Mouse (Mus musculus) myocyte (in vitro differentiated cells): ENCODE data around the gene Rundc1. TPM values are rescaled to one million over a fixed set of nuclear protein-coding genes. Genes with fewer than 3 reads are reported as not detected.

ENCODE experiments used
- H3K27me3 ChIP-seq: one replicate; pipeline ENCODE4 v1.6.1; 2011; ENCODE audit not compliant: control insufficient read depth, insufficient read depth, insufficient read length
- H3K36me3 ChIP-seq: one replicate; pipeline ENCODE4 v1.6.1; 2011; ENCODE audit not compliant: control insufficient read depth, insufficient read depth
- H3K4me2 ChIP-seq: one replicate; pipeline ENCODE4 v1.6.1; 2011; ENCODE audit warnings: low read depth, control low read depth
- H3K4me3 ChIP-seq: one replicate; pipeline ENCODE4 v1.5.1; 2011; ENCODE audit warnings: mild to moderate bottlenecking, control low read depth, moderate library complexity
- H3K79me2 ChIP-seq: one replicate; pipeline ENCODE4 v1.6.1; 2011; ENCODE audit not compliant: control insufficient read depth, insufficient read depth
- H3ac ChIP-seq: one replicate; pipeline ENCODE4 v1.6.1; 2011; ENCODE audit not compliant: control insufficient read depth, insufficient read length
- CEBPB ChIP-seq: IDR thresholded peaks from 2 replicates; pipeline ENCODE4 v1.6.1; 2011; ENCODE audit warnings: mild to moderate bottlenecking, moderate library complexity; ENCODE audit not compliant: poor library complexity, insufficient read depth, severe bottlenecking
- E2F4 ChIP-seq: IDR thresholded peaks from one replicate; pipeline ENCODE4 v1.6.1; 2011; ENCODE audit warnings: mild to moderate bottlenecking, control low read depth, moderate library complexity; ENCODE audit not compliant: insufficient read depth
- MAX ChIP-seq: IDR thresholded peaks from one replicate; pipeline ENCODE4 v1.6.1; 2011; ENCODE audit warnings: low read depth, mild to moderate bottlenecking, control low read depth
- MYOD1 ChIP-seq, 3 experiments: IDR thresholded peaks; one replicate each; pipeline ENCODE4 v1.6.1; 2011; ENCODE audit warnings: control low read depth in 2 of 3, low read depth in 2 of 3, mild to moderate bottlenecking in 2 of 3, moderate library complexity in 1 of 3; ENCODE audit not compliant: insufficient read length in 2 of 3, control insufficient read depth in 1 of 3
- MYOG ChIP-seq, 3 experiments: IDR thresholded peaks; one replicate each; pipeline ENCODE4 v1.6.1; 2011; ENCODE audit warnings: control low read depth in 2 of 3, low read depth in 2 of 3, mild to moderate bottlenecking in 2 of 3; ENCODE audit not compliant: insufficient read length in 2 of 3, control insufficient read depth in 1 of 3, insufficient read depth in 1 of 3
- POLR2A ChIP-seq: IDR thresholded peaks from one replicate; pipeline ENCODE4 v1.6.1; 2011; ENCODE audit warnings: low read depth, mild to moderate bottlenecking, control low read depth, moderate library complexity; ENCODE audit not compliant: insufficient read length
- POLR2AphosphoS2 ChIP-seq: IDR thresholded peaks from one replicate; pipeline ENCODE4 v1.6.1; 2011; ENCODE audit warnings: low read depth, control low read depth; ENCODE audit not compliant: insufficient read length
- REST ChIP-seq: IDR thresholded peaks from one replicate; pipeline ENCODE4 v1.6.1; 2011; ENCODE audit warnings: mild to moderate bottlenecking, control low read depth, moderate library complexity; ENCODE audit not compliant: insufficient read depth, insufficient read length
- SRF ChIP-seq: IDR thresholded peaks from one replicate; pipeline ENCODE4 v1.6.1; 2011; ENCODE audit warnings: low read depth; ENCODE audit not compliant: control insufficient read depth, insufficient read length
- TCF12 ChIP-seq: IDR thresholded peaks from one replicate; pipeline ENCODE4 v1.6.1; 2011; ENCODE audit warnings: mild to moderate bottlenecking, control low read depth; ENCODE audit not compliant: poor library complexity, insufficient read depth, severe bottlenecking
- TCF3 ChIP-seq: IDR thresholded peaks from one replicate; pipeline ENCODE4 v1.6.1; 2011; ENCODE audit warnings: low read depth, control low read depth; ENCODE audit not compliant: insufficient read length
- USF1 ChIP-seq: IDR thresholded peaks from one replicate; pipeline ENCODE4 v1.6.1; 2011; ENCODE audit warnings: low read depth, mild to moderate bottlenecking, control low read depth, moderate library complexity
- polyA plus RNA-seq: library from polyadenylated mRNA; unstranded; fragments of >200 nt; fragmentation: generic; extraction: Trizol; gene quantifications from one replicate; pipeline ENCODE4 v1.2.1, GENCODE M21; 2012; ENCODE audit warnings: missing spikeins

Gene Rundc1
- polyA plus RNA-seq, 1 experiment: 13.6 TPM

DNA sequence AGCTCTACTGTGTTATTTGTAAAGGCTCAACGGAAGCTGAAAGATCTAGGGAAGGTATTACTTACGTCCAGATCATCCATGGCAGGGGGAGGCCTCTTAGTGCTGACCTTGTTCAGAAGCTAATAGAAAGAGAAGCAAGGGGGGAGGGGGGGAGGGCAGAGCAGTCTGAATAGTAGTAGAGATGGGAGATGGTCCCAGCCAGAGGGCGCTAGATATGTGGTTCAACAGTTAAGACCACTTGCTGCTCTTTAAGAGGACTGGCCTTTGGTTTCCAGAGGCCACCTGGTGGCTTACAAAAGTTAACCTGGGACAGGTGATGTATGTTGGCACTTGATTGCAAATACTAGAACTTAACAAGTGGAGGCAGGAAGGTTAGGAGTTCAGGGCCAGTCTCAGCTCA lies 5.3 kb upstream of the Rundc1 start:
- TF ChIP-seq POLR2AphosphoS2 (no peak), TCF3 (no peak), USF1 (no peak), SRF (no peak)
- no peaks in the 10 kb centered on the region for H3K27me3 ChIP-seq
- H3K36me3 ChIP-seq: no peaks in the 10 kb centered on the region
- no peak overlapping the region for H3ac ChIP-seq
- H3K4me2 ChIP-seq: no peak overlapping the region
- H3K4me3 ChIP-seq: no peak overlapping the region
- H3K79me2 ChIP-seq: peaks cover 5% of the 10 kb centered on the region

DNA sequence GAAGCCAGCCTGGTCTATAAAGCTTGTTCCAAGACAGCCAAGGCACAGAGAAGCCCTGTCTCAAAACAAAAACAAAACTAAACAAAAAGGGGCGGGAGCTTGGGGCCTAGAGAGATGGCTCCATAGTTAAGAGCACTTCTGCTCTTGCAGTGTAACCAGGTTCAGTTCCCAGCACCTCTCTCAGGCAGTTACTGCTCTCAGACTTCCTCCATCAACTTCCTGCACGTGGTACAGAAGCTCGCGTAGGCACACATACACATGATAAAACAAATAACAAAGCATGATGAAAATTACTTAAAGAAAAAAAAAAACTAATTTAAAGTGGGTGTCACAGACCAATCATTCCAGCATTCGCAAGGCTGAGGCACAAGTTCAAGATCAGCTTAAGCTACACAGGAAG lies 4.7 kb upstream of the Rundc1 start:
- H3K79me2 ChIP-seq: peaks cover 5% of the 10 kb centered on the region
- H3ac ChIP-seq: no peak overlapping the region
- no peak overlapping the region for H3K4me2 ChIP-seq
- H3K27me3 ChIP-seq: no peaks in the 10 kb centered on the region
- TF ChIP-seq TCF12: no peak
- TF ChIP-seq SRF: no peak
- TF ChIP-seq MAX: no peak
- no peak for TF ChIP-seq TCF3
- no peak for TF ChIP-seq MYOD1 (IDR thresholded peaks at IDR 0.05; ENCODE audit: control insufficient read depth in 1 of 3, insufficient read length in 2 of 3, low read depth in 2 of 3)
- TF ChIP-seq USF1: no peak
- TF ChIP-seq REST: no peak
- no peaks in the 10 kb centered on the region for H3K36me3 ChIP-seq
- H3K4me3 ChIP-seq: no peak overlapping the region

DNA sequence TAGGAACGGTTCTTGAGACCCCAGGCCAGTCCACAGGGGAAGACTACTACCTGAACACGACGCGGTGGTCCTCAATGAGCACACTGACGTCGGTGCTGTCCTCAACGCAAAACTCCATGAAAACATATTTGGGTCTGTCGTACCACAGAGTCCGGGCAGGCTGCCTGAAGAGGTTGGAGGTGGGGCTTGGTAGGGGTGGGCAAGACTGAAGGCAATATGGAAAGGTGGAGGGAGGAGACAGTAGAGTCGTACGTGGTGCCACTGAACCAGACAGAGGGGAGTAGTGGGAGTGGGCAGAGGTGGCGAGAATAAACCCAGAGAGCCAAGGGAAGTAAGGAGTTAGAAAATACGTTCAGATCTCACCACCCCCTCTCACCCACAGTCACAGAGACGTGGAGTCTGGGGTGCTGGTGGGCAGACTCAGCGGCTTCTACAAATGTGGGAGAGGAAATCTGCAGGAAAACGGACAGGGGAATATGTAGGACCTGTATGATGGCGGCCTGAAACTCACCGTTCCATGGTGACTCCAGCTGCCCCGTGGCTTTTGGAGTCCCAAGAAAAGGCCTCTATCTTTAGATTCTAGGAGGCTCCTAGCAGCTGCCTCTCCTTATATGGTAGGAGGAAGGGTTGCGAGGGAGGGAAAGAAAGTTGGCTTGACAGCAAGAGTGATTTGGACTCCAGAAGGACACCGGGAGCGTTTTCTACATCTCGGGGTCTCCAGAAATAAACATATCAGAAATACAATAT lies 607 bp upstream of the Rundc1 start, which contains the start of gene Gm27029:
TSS of gene Gm27029 (minus strand) at position 692 of the 747 bp plus-strand sequence.
- TF ChIP-seq POLR2A (peak; percentile 56), USF1 (no peak), POLR2AphosphoS2 (peak; percentile 59), TCF12 (no peak), MYOD1 (IDR thresholded peaks at IDR 0.05; ENCODE audit: control insufficient read depth in 1 of 3, insufficient read length in 2 of 3, low read depth in 2 of 3) (peak in 1 of 3 experiments; percentile 38), MYOG (IDR thresholded peaks at IDR 0.05; ENCODE audit: control insufficient read depth in 1 of 3, insufficient read depth in 1 of 3, insufficient read length in 2 of 3, low read depth in 2 of 3) (peak in 2 of 3 experiments; percentile 40 to 72), E2F4 (no peak), SRF (peak; percentile 95), REST (no peak)
- Histone ChIP-seq H3K4me2 (peak within 1 kb of the TSS; percentile 98), H3ac (peak within 1 kb of the TSS; percentile 64), H3K27me3 (no peaks in the 10 kb centered on the region), H3K36me3 (no peaks in the 10 kb centered on the region), H3K79me2 (peaks cover 27% of the 10 kb centered on the region), H3K4me3 (peak within 1 kb of the TSS; percentile 66)

DNA sequence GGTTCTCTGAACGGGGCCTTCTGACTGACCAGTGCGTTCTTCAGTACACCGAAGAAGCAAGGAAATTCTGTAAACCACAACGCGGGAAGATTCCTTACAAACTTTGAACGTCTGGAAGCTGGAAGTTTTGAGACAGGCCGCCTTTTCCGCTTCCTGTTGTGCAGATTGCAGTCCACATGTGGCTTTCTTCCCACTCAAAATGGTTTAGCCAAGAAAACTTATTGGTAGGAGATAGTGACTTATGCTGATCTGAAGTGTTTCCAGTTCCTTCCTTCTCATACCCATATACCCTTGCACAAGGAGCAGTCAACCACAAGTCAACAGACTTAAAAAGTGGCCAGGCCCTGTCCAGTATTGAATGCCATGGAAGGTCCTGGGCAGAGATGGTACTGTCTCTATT lies 1.3 kb downstream of the Rundc1 start:
- Histone ChIP-seq H3K4me2 (peak overlapping the region; percentile 98), H3K4me3 (peak overlapping the region; percentile 66), H3ac (no peak overlapping the region), H3K79me2 (peaks cover 27% of the 10 kb centered on the region), H3K36me3 (peaks cover 1% of the 10 kb centered on the region), H3K27me3 (no peaks in the 10 kb centered on the region)
- TF ChIP-seq MYOD1 (IDR thresholded peaks at IDR 0.05; ENCODE audit: control insufficient read depth in 1 of 3, insufficient read length in 2 of 3, low read depth in 2 of 3): no peak

DNA sequence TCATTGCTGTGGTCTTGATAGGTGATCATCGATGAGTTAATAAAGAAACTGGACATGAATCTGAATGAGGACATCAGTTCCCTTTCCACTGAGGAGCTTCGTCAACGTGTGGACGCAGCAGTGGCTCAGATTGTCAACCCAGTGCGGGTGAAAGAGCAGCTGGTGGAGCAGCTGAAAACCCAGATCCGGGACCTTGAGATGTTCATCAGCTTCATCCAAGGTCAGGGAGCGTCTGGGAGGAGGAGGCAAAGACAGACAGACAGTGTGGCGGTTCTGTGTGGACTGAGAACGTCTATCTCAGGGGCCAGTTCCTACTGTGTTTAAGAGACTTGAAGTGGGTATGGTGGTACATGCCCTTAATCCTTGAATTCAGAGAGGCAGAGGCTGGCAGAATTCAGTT lies 6.4 kb downstream of the Rundc1 start:
- Histone ChIP-seq H3K4me3 (no peak overlapping the region), H3K27me3 (no peaks in the 10 kb centered on the region), H3K36me3 (peaks cover 4% of the 10 kb centered on the region), H3K4me2 (no peak overlapping the region), H3ac (no peak overlapping the region), H3K79me2 (peaks cover 12% of the 10 kb centered on the region)
- TF ChIP-seq POLR2AphosphoS2: no peak
- no peak for TF ChIP-seq CEBPB
- TF ChIP-seq E2F4: no peak
- TF ChIP-seq MAX: no peak
- TF ChIP-seq MYOD1 (IDR thresholded peaks at IDR 0.05; ENCODE audit: control insufficient read depth in 1 of 3, insufficient read length in 2 of 3, low read depth in 2 of 3): no peak
- TF ChIP-seq SRF: no peak
- TF ChIP-seq TCF12: no peak
- no peak for TF ChIP-seq POLR2A
- no peak for TF ChIP-seq USF1
- TF ChIP-seq TCF3: no peak
- no peak for TF ChIP-seq MYOG (IDR thresholded peaks at IDR 0.05; ENCODE audit: control insufficient read depth in 1 of 3, insufficient read depth in 1 of 3, insufficient read length in 2 of 3, low read depth in 2 of 3)
- no peak for TF ChIP-seq REST
